Mouse (Mus musculus) liver, embryonic 14.5 days (tissue): ENCODE measurements around the gene Wdr38.

Source experiments
- CTCF ChIP-seq: IDR thresholded peaks from 2 replicates; pipeline ENCODE4 v1.5.1; 2016; ENCODE audit warnings: antibody characterized with exemption, low read depth, control low read depth
- EP300 ChIP-seq: IDR thresholded peaks from 2 replicates; pipeline ENCODE4 v1.6.1; 2016; ENCODE audit warnings: antibody characterized with exemption, low read depth

GRCm38 (mm10) chr2:38975181-38975580, 22.1 kb upstream of the Wdr38 start:
- no peak for TF ChIP-seq CTCF
- TF ChIP-seq EP300, result no peak
